Mouse (Mus musculus): ENCODE data around the gene Ak2. TPM values are rescaled to one million over a fixed set of nuclear protein-coding genes. Genes with fewer than 3 reads are reported as not detected.

Ak2 gene
- polyA plus RNA-seq, 1 experiment from 2014 or later, result 141 TPM

- Histone ChIP-seq H3K9ac (ENCODE audit: low read length) (no peak overlapping the region), H3K36me3 (ENCODE audit: control insufficient read depth, insufficient read depth, low read length) (no peaks in the 10 kb centered on the region), H3K4me3 (ENCODE audit: low read depth, low read length) (no peak overlapping the region), H3K9me3 (ENCODE audit: control insufficient read depth, low read length) (no peaks in the 10 kb centered on the region), H3K27me3 (ENCODE audit: control insufficient read depth, insufficient read depth, low read length) (peaks cover 3% of the 10 kb centered on the region; the same call in 1 of the 2 replicates), H3K27ac (ENCODE audit: low read depth, low read length) (no peak overlapping the region), H3K4me1 (ENCODE audit: control insufficient read depth, insufficient read depth, low read length) (no peaks in the 10 kb centered on the region), H3K4me2 (no peak overlapping the region)
- no peak for ATAC-seq (ENCODE audit: low FRiP score)
- DNase-seq (ENCODE audit: low spot score, missing footprints), result peak; percentile 61
- 79% methylated on average over 5 of the region's 5 CpGs for WGBS
These were observed 22.7 kb upstream of the Ak2 start for GRCm38 (mm10) chr4:128969081-128969480.

GRCm38 (mm10) chr4:128969607-128970416 lies 21.9 kb upstream of the Ak2 start:
- H3K27me3 ChIP-seq (ENCODE audit: control insufficient read depth, insufficient read depth, low read length), result no peaks in the 10 kb centered on the region
- no peak overlapping the region for H3K9ac ChIP-seq (ENCODE audit: low read length)
- no peak overlapping the region for H3K4me2 ChIP-seq
- ATAC-seq (ENCODE audit: low FRiP score), result no peak
- no peak overlapping the region for H3K4me3 ChIP-seq (ENCODE audit: low read depth, low read length)
- no peak overlapping the region for H3K27ac ChIP-seq (ENCODE audit: low read depth, low read length)
- H3K9me3 ChIP-seq (ENCODE audit: control insufficient read depth, low read length), result no peaks in the 10 kb centered on the region
- 78% methylated on average over 18 of the region's 18 CpGs for WGBS
- H3K36me3 ChIP-seq (ENCODE audit: control insufficient read depth, insufficient read depth, low read length), result no peaks in the 10 kb centered on the region
- peak; percentile 62 for DNase-seq (ENCODE audit: low spot score, missing footprints)
- H3K4me1 ChIP-seq (ENCODE audit: control insufficient read depth, insufficient read depth, low read length), result no peaks in the 10 kb centered on the region

DNA sequence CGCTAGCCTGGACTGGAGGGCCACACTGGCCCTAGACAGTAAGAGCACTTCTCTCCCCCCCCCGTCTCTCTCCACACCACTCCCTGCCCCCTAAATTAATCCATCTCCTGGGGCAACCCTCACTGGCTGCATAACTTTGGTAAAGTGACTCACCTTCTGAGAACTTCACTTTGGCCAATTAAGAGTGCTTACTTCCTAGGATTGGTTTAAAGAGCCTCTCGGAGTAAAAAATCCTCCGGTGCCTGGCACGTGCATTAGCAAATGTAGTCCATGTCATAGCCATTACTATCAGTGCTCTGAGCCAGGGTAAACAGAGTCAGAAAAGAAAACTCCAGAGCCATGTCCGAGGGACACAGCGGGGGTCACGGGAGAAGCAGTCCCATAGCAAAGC lies 21.3 kb upstream of the Ak2 start:
- ATAC-seq (ENCODE audit: low FRiP score), result no peak
- Histone ChIP-seq H3K4me2 (no peak overlapping the region), H3K4me3 (ENCODE audit: low read depth, low read length) (no peak overlapping the region), H3K36me3 (ENCODE audit: control insufficient read depth, insufficient read depth, low read length) (no peaks in the 10 kb centered on the region), H3K9ac (ENCODE audit: low read length) (no peak overlapping the region), H3K27me3 (ENCODE audit: control insufficient read depth, insufficient read depth, low read length) (no peaks in the 10 kb centered on the region), H3K27ac (ENCODE audit: low read depth, low read length) (no peak overlapping the region), H3K4me1 (ENCODE audit: control insufficient read depth, insufficient read depth, low read length) (no peaks in the 10 kb centered on the region), H3K9me3 (ENCODE audit: control insufficient read depth, low read length) (no peaks in the 10 kb centered on the region)
- DNase-seq (ENCODE audit: low spot score, missing footprints), result no peak
- 82% methylated on average over 6 of the region's 8 CpGs for WGBS

DNA sequence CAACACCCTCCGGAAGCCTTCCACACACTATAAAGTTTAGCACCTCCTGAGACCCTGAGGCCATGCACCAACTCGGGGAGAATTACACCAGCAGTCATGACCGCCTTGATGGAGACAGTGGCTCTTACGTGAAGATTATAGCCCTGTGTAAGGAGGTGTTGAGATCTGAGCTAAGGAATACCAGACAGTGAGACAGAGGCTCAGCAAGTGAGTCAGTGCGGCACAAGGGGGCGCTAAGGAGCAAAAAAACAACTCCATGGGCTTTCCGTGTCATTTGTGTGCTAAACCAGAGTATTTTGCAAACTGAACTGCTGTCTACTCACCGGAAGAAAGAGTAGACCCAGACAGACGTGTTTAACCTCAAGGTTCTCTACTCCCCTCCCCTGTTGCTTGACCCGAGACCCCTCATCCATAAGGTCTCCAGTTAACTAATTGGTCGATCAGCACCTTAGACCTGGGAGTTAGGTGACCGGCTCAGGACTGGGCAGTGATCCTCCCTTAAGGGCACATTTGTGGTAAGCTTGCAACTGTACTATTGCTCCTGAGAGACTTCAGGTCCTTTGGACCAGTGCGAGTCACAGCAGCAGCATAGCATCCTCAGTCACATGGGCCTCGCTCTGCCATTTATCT lies 20.6 kb upstream of the Ak2 start:
- Histone ChIP-seq H3K36me3 (ENCODE audit: control insufficient read depth, insufficient read depth, low read length) (no peaks in the 10 kb centered on the region), H3K9me3 (ENCODE audit: control insufficient read depth, low read length) (no peaks in the 10 kb centered on the region), H3K9ac (ENCODE audit: low read length) (no peak overlapping the region), H3K27me3 (ENCODE audit: control insufficient read depth, insufficient read depth, low read length) (no peaks in the 10 kb centered on the region), H3K4me3 (ENCODE audit: low read depth, low read length) (no peak overlapping the region), H3K4me2 (no peak overlapping the region), H3K27ac (ENCODE audit: low read depth, low read length) (no peak overlapping the region), H3K4me1 (ENCODE audit: control insufficient read depth, insufficient read depth, low read length) (no peaks in the 10 kb centered on the region)
- DNase-seq (ENCODE audit: low spot score, missing footprints) (peak; percentile 96), ATAC-seq (ENCODE audit: low FRiP score) (peak; percentile 35; the same call in 1 of the 2 replicates)
- WGBS, result 45% methylated on average over 14 of the region's 14 CpGs

- H3K9ac ChIP-seq (ENCODE audit: low read length), result no peak overlapping the region
- H3K4me3 ChIP-seq (ENCODE audit: low read depth, low read length), result no peak overlapping the region
- ATAC-seq (ENCODE audit: low FRiP score) (no peak), DNase-seq (ENCODE audit: low spot score, missing footprints) (no peak)
- H3K27ac ChIP-seq (ENCODE audit: low read depth, low read length), result no peak overlapping the region
- H3K9me3 ChIP-seq (ENCODE audit: control insufficient read depth, low read length), result no peaks in the 10 kb centered on the region
- no peaks in the 10 kb centered on the region for H3K27me3 ChIP-seq (ENCODE audit: control insufficient read depth, insufficient read depth, low read length)
- H3K36me3 ChIP-seq (ENCODE audit: control insufficient read depth, insufficient read depth, low read length), result no peaks in the 10 kb centered on the region
- no peak overlapping the region for H3K4me2 ChIP-seq
- 80% methylated on average over 8 of the region's 8 CpGs for WGBS
- no peaks in the 10 kb centered on the region for H3K4me1 ChIP-seq (ENCODE audit: control insufficient read depth, insufficient read depth, low read length)
These were observed 17.1 kb upstream of the Ak2 start for GRCm38 (mm10) chr4:128974677-128975076.

GRCm38 (mm10) chr4:128976577-128976976 lies 15.2 kb upstream of the Ak2 start:
- ATAC-seq (ENCODE audit: low FRiP score) (no peak), DNase-seq (ENCODE audit: low spot score, missing footprints) (no peak)
- WGBS, result 86% methylated on average over 4 of the region's 4 CpGs
- no peaks in the 10 kb centered on the region for H3K27me3 ChIP-seq (ENCODE audit: control insufficient read depth, insufficient read depth, low read length)
- no peaks in the 10 kb centered on the region for H3K9me3 ChIP-seq (ENCODE audit: control insufficient read depth, low read length)
- no peaks in the 10 kb centered on the region for H3K4me1 ChIP-seq (ENCODE audit: control insufficient read depth, insufficient read depth, low read length)
- H3K4me2 ChIP-seq, result no peak overlapping the region
- no peak overlapping the region for H3K9ac ChIP-seq (ENCODE audit: low read length)
- H3K36me3 ChIP-seq (ENCODE audit: control insufficient read depth, insufficient read depth, low read length), result no peaks in the 10 kb centered on the region
- no peak overlapping the region for H3K4me3 ChIP-seq (ENCODE audit: low read depth, low read length)
- no peak overlapping the region for H3K27ac ChIP-seq (ENCODE audit: low read depth, low read length)

DNA sequence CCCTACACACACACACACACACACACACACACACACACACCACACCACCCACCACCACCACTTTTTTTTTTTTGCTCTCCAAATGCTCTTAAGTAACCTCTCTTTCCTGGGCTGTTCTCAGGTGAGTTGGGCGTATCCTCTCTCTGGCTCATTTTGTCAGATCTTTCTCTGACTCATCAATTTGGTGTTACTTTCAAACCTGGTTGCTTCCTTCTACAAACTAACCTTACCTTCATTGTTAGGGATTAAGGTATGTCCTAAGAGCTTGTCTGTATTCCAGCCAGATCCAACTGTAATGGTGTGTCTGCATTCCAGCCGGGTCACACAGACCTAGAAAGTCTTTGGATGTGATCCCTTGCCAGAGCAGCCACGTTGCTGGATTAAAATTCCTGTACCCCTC lies 14.5 kb upstream of the Ak2 start:
- no peak for DNase-seq (ENCODE audit: low spot score, missing footprints)
- Histone ChIP-seq H3K9ac (ENCODE audit: low read length) (no peak overlapping the region), H3K27ac (ENCODE audit: low read depth, low read length) (no peak overlapping the region), H3K4me1 (ENCODE audit: control insufficient read depth, insufficient read depth, low read length) (no peaks in the 10 kb centered on the region), H3K27me3 (ENCODE audit: control insufficient read depth, insufficient read depth, low read length) (no peaks in the 10 kb centered on the region), H3K4me2 (no peak overlapping the region), H3K4me3 (ENCODE audit: low read depth, low read length) (no peak overlapping the region), H3K36me3 (ENCODE audit: control insufficient read depth, insufficient read depth, low read length) (no peaks in the 10 kb centered on the region), H3K9me3 (ENCODE audit: control insufficient read depth, low read length) (no peaks in the 10 kb centered on the region)
- WGBS, result 76% methylated on average over 3 of the region's 3 CpGs
- ATAC-seq (ENCODE audit: low FRiP score), result no peak

DNA sequence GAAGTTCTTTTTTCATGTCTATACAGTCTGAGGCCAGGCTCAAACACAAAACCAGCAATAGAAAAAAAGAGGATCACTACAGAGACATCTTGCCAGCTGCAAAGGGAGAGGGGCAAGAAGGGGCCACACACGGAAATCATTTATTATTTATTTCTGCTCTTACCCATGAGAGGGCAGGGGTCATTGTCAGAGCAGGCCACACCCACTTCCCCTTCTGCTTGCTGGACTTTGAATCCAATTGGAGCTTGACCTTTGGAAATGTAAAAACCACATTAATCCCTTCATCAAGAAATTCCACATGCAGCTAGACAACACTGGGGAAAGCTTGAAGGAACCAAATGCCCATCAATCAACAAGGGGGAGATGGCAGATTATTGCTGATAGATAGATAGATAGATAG lies 13.1 kb upstream of the Ak2 start:
- no peak for DNase-seq (ENCODE audit: low spot score, missing footprints)
- no peak overlapping the region for H3K4me3 ChIP-seq (ENCODE audit: low read depth, low read length)
- 56% methylated on average over 1 of the region's 1 CpGs for WGBS
- H3K27me3 ChIP-seq (ENCODE audit: control insufficient read depth, insufficient read depth, low read length), result no peaks in the 10 kb centered on the region
- H3K36me3 ChIP-seq (ENCODE audit: control insufficient read depth, insufficient read depth, low read length), result no peaks in the 10 kb centered on the region
- ATAC-seq (ENCODE audit: low FRiP score), result no peak
- no peaks in the 10 kb centered on the region for H3K4me1 ChIP-seq (ENCODE audit: control insufficient read depth, insufficient read depth, low read length)
- H3K27ac ChIP-seq (ENCODE audit: low read depth, low read length), result no peak overlapping the region
- no peak overlapping the region for H3K9ac ChIP-seq (ENCODE audit: low read length)
- no peaks in the 10 kb centered on the region for H3K9me3 ChIP-seq (ENCODE audit: control insufficient read depth, low read length)
- H3K4me2 ChIP-seq, result no peak overlapping the region
